Mouse (Mus musculus): ENCODE results near the gene Pdss2. TPM values are rescaled to one million over a fixed set of nuclear protein-coding genes. Genes with fewer than 3 reads are reported as not detected.

Gene Pdss2
- 10 to 100 TPM; 16.0 to 17.7 TPM for total RNA-seq (2021)
- long read RNA-seq, experiment 1, transcript Pdss2-201 (8 exons, 2,127 nt): major isoform, 7 of 9 reads
- long read RNA-seq, experiment 1, partial matches to known transcripts: 0 of 9 reads
- long read RNA-seq, experiment 1, other reads (novel, unspliced or antisense): 2 of 9 reads
- long read RNA-seq, experiment 2, transcript Pdss2-201 (8 exons, 2,127 nt): major isoform, 16 of 23 reads
- long read RNA-seq, experiment 2, partial matches to known transcripts: 1 of 23 reads
- long read RNA-seq, experiment 2, other reads (novel, unspliced or antisense): 4 of 23 reads

DNA sequence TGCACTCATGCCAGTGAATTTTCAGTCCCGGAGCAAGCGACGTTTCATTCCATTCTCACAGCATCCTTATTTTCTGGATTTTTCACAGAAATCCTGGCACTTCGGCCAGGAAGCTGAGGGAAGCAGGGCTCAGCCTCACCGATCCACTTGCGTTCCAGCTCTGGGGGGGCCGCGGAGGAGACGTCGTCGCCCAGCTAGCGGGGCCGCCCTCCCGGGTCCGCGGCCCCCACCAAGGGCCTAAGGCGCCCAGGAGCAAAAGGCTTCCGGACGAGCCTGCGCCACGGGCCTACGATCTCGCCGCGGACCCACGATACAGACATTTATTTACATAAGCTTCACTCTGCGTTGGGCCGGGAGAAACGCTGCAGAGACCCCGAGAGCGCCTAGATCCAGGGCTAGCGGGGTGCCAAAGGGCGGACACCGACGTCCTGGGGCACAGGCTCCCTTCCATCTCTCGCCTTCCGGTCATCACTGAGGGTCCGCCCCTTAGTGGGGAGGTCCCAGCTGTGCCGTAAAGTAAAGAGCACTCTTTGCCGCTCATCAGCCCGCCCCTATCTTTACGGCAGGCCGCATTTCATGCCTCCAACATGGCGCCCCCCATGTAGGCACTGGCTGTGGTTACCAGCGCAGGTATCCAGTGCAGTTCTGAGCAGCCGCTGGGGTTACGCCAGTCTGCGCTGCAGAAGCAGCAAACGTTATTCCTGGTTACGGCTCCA lies at the start of gene Pdss2:
Gene Pdss2, plus strand, starts transcription at position 577 of the 716 bp plus-strand sequence.
- DNase-seq (ENCODE audit: low spot score in 2 of 2): peak; percentile 90 to 95

- no peak for DNase-seq (ENCODE audit: low spot score in 2 of 2)
Measured at GRCm38 (mm10) chr10:43172066-43172465, 49.2 kb upstream of the Pdss2 start.

GRCm38 (mm10) chr10:43172554-43172953 lies 48.7 kb upstream of the Pdss2 start:
- DNase-seq (ENCODE audit: low spot score in 2 of 2): no peak

- DNase-seq (ENCODE audit: low spot score in 2 of 2): peak; percentile 45 to 52
Measured at GRCm38 (mm10) chr10:43173141-43173827, 48.0 kb upstream of the Pdss2 start.

GRCm38 (mm10) chr10:43173828-43174325 lies 47.4 kb upstream of the Pdss2 start:
- DNase-seq (ENCODE audit: low spot score in 2 of 2): peak; percentile 30 to 43

DNA sequence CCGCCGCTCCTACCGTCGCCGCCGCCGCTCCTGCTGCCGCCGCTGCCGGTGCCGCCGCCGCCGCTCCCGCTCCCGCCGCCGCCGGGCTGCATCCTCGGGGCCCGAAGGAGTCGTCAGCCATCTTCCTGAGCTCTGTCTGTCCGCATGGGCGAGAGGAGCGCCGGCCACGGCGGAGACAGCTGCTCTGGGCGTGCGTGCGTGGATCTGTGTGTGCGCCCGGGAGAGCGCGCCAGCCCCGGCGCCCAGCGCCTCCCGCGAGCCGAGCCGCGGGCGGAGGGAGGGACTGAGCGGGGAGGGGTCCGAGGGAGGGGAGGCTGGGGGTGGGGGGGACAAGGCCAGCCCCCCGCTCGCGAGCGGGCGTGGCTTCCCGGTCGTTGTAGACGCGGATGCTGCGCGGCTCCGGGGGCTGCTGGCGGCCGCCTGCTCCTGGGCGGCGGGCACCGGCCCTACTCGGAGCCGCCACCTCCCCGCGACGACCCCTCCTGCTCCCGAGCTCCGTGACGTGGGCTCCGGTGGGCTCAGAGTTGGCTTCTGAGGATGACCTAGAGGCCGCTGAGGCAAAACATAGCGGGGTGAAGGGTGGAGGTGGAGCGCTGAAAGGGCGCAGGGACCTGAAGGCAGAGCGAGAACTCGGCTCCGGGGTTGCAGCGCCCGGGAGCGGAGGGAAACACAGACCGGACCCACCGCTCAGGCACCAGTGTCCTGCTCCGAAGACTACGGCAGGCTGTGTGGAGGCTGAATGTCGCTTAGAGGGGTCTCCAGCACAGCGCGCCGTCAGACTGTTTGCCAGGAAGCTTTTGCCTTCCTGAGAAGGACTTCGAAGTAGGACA lies 46.7 kb upstream of the Pdss2 start, which contains the start of the genes Sobp and 9030612E09Rik:
Gene Sobp, minus strand, starts transcription at position 205 of the 830 bp plus-strand sequence.
Gene 9030612E09Rik, plus strand, starts transcription at position 379 of the 830 bp plus-strand sequence.
- peak; percentile 83 to 85 for DNase-seq (ENCODE audit: low spot score in 2 of 2)

DNA sequence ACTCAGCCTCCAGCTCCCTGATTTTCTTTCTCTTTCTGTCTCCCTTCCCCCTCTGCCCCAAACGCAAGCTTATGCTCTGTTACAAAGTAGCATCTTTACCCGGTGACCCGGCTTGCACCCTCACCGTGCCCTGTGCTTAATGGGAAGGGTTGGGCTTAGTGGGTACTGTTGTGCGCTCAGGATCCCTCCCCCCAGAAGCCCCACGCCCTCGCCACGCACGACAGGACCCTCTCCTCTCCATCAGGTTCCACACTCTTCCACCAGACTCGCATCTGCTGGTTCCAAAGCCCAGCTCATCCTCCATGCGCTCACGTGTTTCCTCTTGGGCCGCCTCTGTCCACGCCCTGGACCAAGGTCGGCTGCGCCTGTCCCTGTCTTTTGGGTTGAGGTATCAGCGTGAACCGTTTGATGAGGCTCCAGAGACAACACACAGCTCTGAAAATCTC lies 46.1 kb upstream of the Pdss2 start:
- DNase-seq (ENCODE audit: low spot score in 2 of 2): peak in 1 of 2 experiments; percentile 18

- peak in 1 of 2 experiments; percentile 24 for DNase-seq (ENCODE audit: low spot score in 2 of 2)
Measured at GRCm38 (mm10) chr10:43180313-43180912, 40.9 kb upstream of the Pdss2 start.

DNA sequence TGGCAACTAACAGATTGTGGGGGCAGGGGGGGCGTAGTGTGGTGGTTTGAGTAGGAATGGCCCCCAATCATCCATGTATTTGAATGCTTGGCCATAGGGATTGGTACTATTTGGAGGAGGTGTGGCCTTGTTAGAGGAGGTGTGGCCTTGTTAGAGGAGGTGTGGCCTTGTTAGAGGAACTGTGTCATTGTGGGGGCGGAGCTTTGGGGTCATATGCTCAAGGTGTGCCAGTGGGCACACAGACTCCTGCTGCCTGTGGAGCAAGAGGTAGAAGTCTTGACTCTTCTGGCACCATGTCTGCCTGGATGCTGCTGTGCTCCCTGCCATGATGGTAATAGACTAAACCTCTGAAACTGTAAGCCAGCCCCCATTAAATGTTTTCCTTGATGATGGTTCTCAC lies 21.1 kb upstream of the Pdss2 start:
- no peak for DNase-seq (ENCODE audit: low spot score in 2 of 2)

- DNase-seq (ENCODE audit: low spot score in 2 of 2): no peak
Measured at GRCm38 (mm10) chr10:43203865-43204264, 17.4 kb upstream of the Pdss2 start.

- no peak for DNase-seq (ENCODE audit: low spot score in 2 of 2)
Measured at GRCm38 (mm10) chr10:43211866-43212265, 9.4 kb upstream of the Pdss2 start.

DNA sequence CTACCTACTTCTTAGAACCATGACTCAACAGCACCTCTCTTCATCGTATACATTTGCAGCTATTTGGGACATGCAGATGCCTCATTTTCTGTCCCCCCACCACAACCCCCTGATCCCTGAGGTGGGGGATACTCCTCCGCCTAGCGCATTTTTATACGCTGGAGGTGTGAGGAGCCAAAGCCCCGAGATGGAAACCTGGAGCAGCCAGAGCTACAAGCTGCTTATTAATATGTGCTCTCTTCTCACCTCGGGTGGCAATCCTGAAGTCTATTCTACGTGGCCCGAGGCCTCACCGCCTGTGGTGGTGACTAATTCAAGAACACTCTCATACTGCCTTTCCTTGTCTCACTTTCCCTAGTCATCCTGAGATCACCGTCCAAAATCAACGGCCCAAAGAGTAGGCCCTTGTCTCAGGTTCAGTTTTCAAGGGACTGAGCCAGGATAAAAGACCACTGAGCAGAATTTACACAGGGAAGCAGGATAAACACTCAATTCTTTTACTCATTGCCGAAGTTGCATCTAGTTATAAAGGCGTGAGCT lies 3.9 kb upstream of the Pdss2 start:
- DNase-seq (ENCODE audit: low spot score in 2 of 2): no peak

- DNase-seq (ENCODE audit: low spot score in 2 of 2): peak; percentile 4 to 7
Measured at GRCm38 (mm10) chr10:43220479-43220878, 807 bp upstream of the Pdss2 start.

GRCm38 (mm10) chr10:43221659-43222058 lies 373 bp downstream of the Pdss2 start:
- no peak for DNase-seq (ENCODE audit: low spot score in 2 of 2)

GRCm38 (mm10) chr10:43223391-43223790 lies 2.1 kb downstream of the Pdss2 start:
- no peak for DNase-seq (ENCODE audit: low spot score in 2 of 2)

- no peak for DNase-seq (ENCODE audit: low spot score in 2 of 2)
Measured at GRCm38 (mm10) chr10:43226391-43226790, 5.1 kb downstream of the Pdss2 start.

DNA sequence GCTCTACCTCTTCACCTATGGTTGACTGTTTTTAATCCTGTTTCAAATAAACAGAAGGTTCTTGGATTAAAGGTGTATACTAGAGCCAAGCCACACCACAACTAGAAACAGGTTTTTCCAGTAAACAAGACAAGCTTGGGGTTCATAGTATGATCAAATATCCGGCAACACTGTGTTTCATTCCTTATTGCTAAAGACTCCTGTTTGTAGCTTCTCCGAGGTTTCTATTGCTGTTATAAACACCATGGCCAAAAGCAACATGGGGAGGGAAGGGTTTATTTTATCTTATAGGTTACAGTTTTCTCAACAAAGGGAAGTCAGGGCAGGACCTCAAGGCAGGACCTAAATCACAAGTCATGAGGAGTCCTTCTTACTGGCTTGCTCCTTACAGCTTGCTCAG lies 8.0 kb downstream of the Pdss2 start:
- no peak for DNase-seq (ENCODE audit: low spot score in 2 of 2)

DNA sequence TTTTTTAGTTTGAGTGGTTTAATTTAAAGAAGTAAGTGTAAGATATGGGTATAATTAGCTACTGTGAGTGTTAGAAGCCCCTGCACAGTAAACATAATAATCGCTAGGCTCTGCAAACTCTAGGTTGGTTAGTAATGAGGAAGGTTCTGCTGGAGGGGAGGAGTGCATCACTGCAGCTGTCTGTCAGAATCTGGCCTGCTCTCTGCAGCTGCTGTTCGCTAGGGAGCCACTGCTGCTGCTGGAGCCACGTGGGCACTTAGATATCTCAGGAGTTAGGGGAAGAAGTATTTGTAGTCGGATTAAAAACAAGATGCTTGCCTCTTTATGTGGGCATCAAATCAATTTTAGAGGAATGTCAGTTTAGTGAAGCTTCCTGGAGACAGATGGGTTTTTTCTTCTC lies 13.2 kb downstream of the Pdss2 start:
- no peak for DNase-seq (ENCODE audit: low spot score in 2 of 2)

DNA sequence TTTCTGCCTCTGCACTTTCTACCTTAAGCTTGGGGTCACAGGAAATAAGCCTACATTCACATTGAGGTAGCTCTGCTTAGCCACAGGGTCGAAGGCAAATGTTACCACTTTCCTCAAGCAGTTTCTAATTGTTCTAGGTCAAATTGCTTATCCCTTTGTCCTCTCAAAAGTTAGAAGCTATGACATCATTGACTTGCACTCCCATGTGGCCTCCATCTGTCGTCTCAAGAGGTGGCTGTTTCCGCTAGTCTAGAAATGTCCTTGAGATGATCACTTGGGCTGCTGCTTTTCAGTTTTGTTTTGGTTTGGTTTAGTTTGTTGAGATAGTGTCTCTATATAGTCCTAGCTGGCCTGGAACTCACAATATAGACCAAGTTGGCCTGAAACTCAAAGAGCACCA lies 13.7 kb downstream of the Pdss2 start:
- no peak for DNase-seq (ENCODE audit: low spot score in 2 of 2)

Measured in layer of hippocampus, postnatal 14 days (tissue).